Mouse (Mus musculus): ENCODE measurements around the gene Olfr218. TPM values are rescaled to one million over a fixed set of nuclear protein-coding genes. Genes with fewer than 3 reads are reported as not detected.
"Not testable (repeated sequence)": the region's sequence is repeated elsewhere in the genome, so short reads cannot be mapped to it uniquely, and the experiment has no call there.

Gene Olfr218
- polyA plus RNA-seq (2014; fragmentation: Nextera tagmentation; extraction: Ambion mirVana): not detected in 2 replicates

GRCm38 (mm10) chr1:173197508-173197907, at the start of gene Olfr218:
Gene Olfr218 (plus strand): TSS chr1:173197808.
- no peak within 1 kb of the TSS for H3K27ac ChIP-seq (replicated peaks; ENCODE audit: low read depth, low read length)
- no peak for ATAC-seq (ENCODE audit: low read depth)
- 66% methylated on average over 5 of the region's 5 CpGs for WGBS

GRCm38 (mm10) chr1:173174154-173174842, 23.3 kb upstream of the Olfr218 start:
- Histone ChIP-seq H3K4me1 (ENCODE audit: control insufficient read depth, insufficient read depth, low read length) (no peaks in the 10 kb centered on the region), H3K27me3 (replicated peaks; ENCODE audit: control insufficient read depth, insufficient read depth, low read length) (no peaks in the 10 kb centered on the region), H3K9me3 (ENCODE audit: control insufficient read depth, low read length) (no peaks in the 10 kb centered on the region), H3K36me3 (ENCODE audit: control insufficient read depth, insufficient read depth, low read length) (no peaks in the 10 kb centered on the region), H3K4me2 (ENCODE audit: low read depth, low read length) (no peak overlapping the region), H3K27ac (replicated peaks; ENCODE audit: low read depth, low read length) (no peak overlapping the region), H3K9ac (ENCODE audit: low read depth, low read length) (no peak overlapping the region), H3K4me3 (ENCODE audit: low read depth, low read length) (no peak overlapping the region)
- DNase-seq (ENCODE audit: low spot score) (no peak), ATAC-seq (ENCODE audit: low read depth) (no peak)

More at GRCm38 (mm10) chr1:173197508-173197907, at the start of gene Olfr218:
- Histone ChIP-seq H3K4me3 (ENCODE audit: low read depth, low read length) (no peak within 1 kb of the TSS), H3K36me3 (ENCODE audit: control insufficient read depth, insufficient read depth, low read length) (no peaks in the 10 kb centered on the region), H3K9me3 (ENCODE audit: control insufficient read depth, low read length) (no peaks in the 10 kb centered on the region), H3K9ac (ENCODE audit: low read depth, low read length) (no peak within 1 kb of the TSS), H3K4me2 (ENCODE audit: low read depth, low read length) (no peak within 1 kb of the TSS), H3K27me3 (replicated peaks; ENCODE audit: control insufficient read depth, insufficient read depth, low read length) (no peaks in the 10 kb centered on the region), H3K4me1 (ENCODE audit: control insufficient read depth, insufficient read depth, low read length) (no peaks in the 10 kb centered on the region)
- DNase-seq (ENCODE audit: low spot score): no peak

- ATAC-seq (ENCODE audit: low read depth): no peak
Observed at GRCm38 (mm10) chr1:173190540-173190939, 7.1 kb upstream of the Olfr218 start, which contains the start of gene Olfr1406. Gene Olfr1406 (minus strand): TSS chr1:173190640.

GRCm38 (mm10) chr1:173192059-173192458, 5.5 kb upstream of the Olfr218 start:
- H3K9ac ChIP-seq (ENCODE audit: low read depth, low read length): no peak overlapping the region
- H3K4me1 ChIP-seq (ENCODE audit: control insufficient read depth, insufficient read depth, low read length): no peaks in the 10 kb centered on the region
- H3K4me3 ChIP-seq (ENCODE audit: low read depth, low read length): no peak overlapping the region
- ATAC-seq (ENCODE audit: low read depth): no peak
- H3K36me3 ChIP-seq (ENCODE audit: control insufficient read depth, insufficient read depth, low read length): no peaks in the 10 kb centered on the region
- H3K9me3 ChIP-seq (ENCODE audit: control insufficient read depth, low read length): no peaks in the 10 kb centered on the region
- 66% methylated on average over 3 of the region's 3 CpGs for WGBS
- H3K27ac ChIP-seq (replicated peaks; ENCODE audit: low read depth, low read length): no peak overlapping the region
- DNase-seq (ENCODE audit: low spot score): no peak
- H3K4me2 ChIP-seq (ENCODE audit: low read depth, low read length): no peak overlapping the region
- no peaks in the 10 kb centered on the region for H3K27me3 ChIP-seq (replicated peaks; ENCODE audit: control insufficient read depth, insufficient read depth, low read length)

More at GRCm38 (mm10) chr1:173190540-173190939, 7.1 kb upstream of the Olfr218 start, which contains the start of gene Olfr1406:
- H3K9ac ChIP-seq (ENCODE audit: low read depth, low read length): no peak within 1 kb of the TSS
- no peak within 1 kb of the TSS for H3K4me2 ChIP-seq (ENCODE audit: low read depth, low read length)
- H3K4me1 ChIP-seq (ENCODE audit: control insufficient read depth, insufficient read depth, low read length): no peaks in the 10 kb centered on the region
- no peaks in the 10 kb centered on the region for H3K9me3 ChIP-seq (ENCODE audit: control insufficient read depth, low read length)
- H3K27me3 ChIP-seq (replicated peaks; ENCODE audit: control insufficient read depth, insufficient read depth, low read length): no peaks in the 10 kb centered on the region
- WGBS: 53% methylated on average over 3 of the region's 3 CpGs
- H3K27ac ChIP-seq (replicated peaks; ENCODE audit: low read depth, low read length): no peak within 1 kb of the TSS
- H3K4me3 ChIP-seq (ENCODE audit: low read depth, low read length): no peak within 1 kb of the TSS
- H3K36me3 ChIP-seq (ENCODE audit: control insufficient read depth, insufficient read depth, low read length): no peaks in the 10 kb centered on the region
- DNase-seq (ENCODE audit: low spot score): peak; percentile 2

GRCm38 (mm10) chr1:173196359-173196758, 1.2 kb upstream of the Olfr218 start:
- H3K4me2 ChIP-seq (ENCODE audit: low read depth, low read length): no peak overlapping the region
- no peaks in the 10 kb centered on the region for H3K36me3 ChIP-seq (ENCODE audit: control insufficient read depth, insufficient read depth, low read length)
- ATAC-seq (ENCODE audit: low read depth) (no peak), DNase-seq (ENCODE audit: low spot score) (no peak)
- no peaks in the 10 kb centered on the region for H3K4me1 ChIP-seq (ENCODE audit: control insufficient read depth, insufficient read depth, low read length)
- H3K9me3 ChIP-seq (ENCODE audit: control insufficient read depth, low read length): no peaks in the 10 kb centered on the region
- H3K9ac ChIP-seq (ENCODE audit: low read depth, low read length): no peak overlapping the region
- no peak overlapping the region for H3K4me3 ChIP-seq (ENCODE audit: low read depth, low read length)
- H3K27me3 ChIP-seq (replicated peaks; ENCODE audit: control insufficient read depth, insufficient read depth, low read length): no peaks in the 10 kb centered on the region
- H3K27ac ChIP-seq (replicated peaks; ENCODE audit: low read depth, low read length): no peak overlapping the region
- 75% methylated on average over 2 of the region's 2 CpGs for WGBS

- H3K9me3 ChIP-seq (ENCODE audit: control insufficient read depth, low read length): no peaks in the 10 kb centered on the region
- WGBS: 79% methylated on average over 5 of the region's 5 CpGs
- no peaks in the 10 kb centered on the region for H3K36me3 ChIP-seq (ENCODE audit: control insufficient read depth, insufficient read depth, low read length)
- peak; percentile 3 for DNase-seq (ENCODE audit: low spot score)
- no peak; the same call in 1 of the 2 replicates for ATAC-seq (ENCODE audit: low read depth)
- no peaks in the 10 kb centered on the region for H3K27me3 ChIP-seq (replicated peaks; ENCODE audit: control insufficient read depth, insufficient read depth, low read length)
- no peak within 1 kb of the TSS for H3K4me3 ChIP-seq (ENCODE audit: low read depth, low read length)
- no peak within 1 kb of the TSS for H3K4me2 ChIP-seq (ENCODE audit: low read depth, low read length)
- H3K27ac ChIP-seq (replicated peaks; ENCODE audit: low read depth, low read length): no peak within 1 kb of the TSS
- no peak within 1 kb of the TSS for H3K9ac ChIP-seq (ENCODE audit: low read depth, low read length)
- no peaks in the 10 kb centered on the region for H3K4me1 ChIP-seq (ENCODE audit: control insufficient read depth, insufficient read depth, low read length)
Observed at GRCm38 (mm10) chr1:173212092-173212491, 14.5 kb downstream of the Olfr218 start, which contains the start of gene Olfr1404. Gene Olfr1404 (plus strand): TSS chr1:173212392.

GRCm38 (mm10) chr1:173216481-173216880, 18.9 kb downstream of the Olfr218 start:
- Histone ChIP-seq H3K9me3 (ENCODE audit: control insufficient read depth, low read length) (no peaks in the 10 kb centered on the region), H3K4me1 (ENCODE audit: control insufficient read depth, insufficient read depth, low read length) (no peaks in the 10 kb centered on the region), H3K4me3 (ENCODE audit: low read depth, low read length) (no peak overlapping the region), H3K9ac (ENCODE audit: low read depth, low read length) (no peak overlapping the region), H3K36me3 (ENCODE audit: control insufficient read depth, insufficient read depth, low read length) (no peaks in the 10 kb centered on the region), H3K4me2 (ENCODE audit: low read depth, low read length) (no peak overlapping the region), H3K27ac (replicated peaks; ENCODE audit: low read depth, low read length) (no peak overlapping the region), H3K27me3 (replicated peaks; ENCODE audit: control insufficient read depth, insufficient read depth, low read length) (no peaks in the 10 kb centered on the region)
- ATAC-seq (ENCODE audit: low read depth) (no peak), DNase-seq (ENCODE audit: low spot score) (no peak)
- 90% methylated on average over 3 of the region's 3 CpGs for WGBS

- WGBS: 78% methylated on average over 2 of the region's 2 CpGs
- Histone ChIP-seq H3K4me2 (ENCODE audit: low read depth, low read length) (no peak within 1 kb of the TSS), H3K4me1 (ENCODE audit: control insufficient read depth, insufficient read depth, low read length) (no peaks in the 10 kb centered on the region), H3K36me3 (ENCODE audit: control insufficient read depth, insufficient read depth, low read length) (no peaks in the 10 kb centered on the region), H3K9ac (ENCODE audit: low read depth, low read length) (no peak within 1 kb of the TSS), H3K27me3 (replicated peaks; ENCODE audit: control insufficient read depth, insufficient read depth, low read length) (no peaks in the 10 kb centered on the region), H3K9me3 (ENCODE audit: control insufficient read depth, low read length) (no peaks in the 10 kb centered on the region), H3K27ac (replicated peaks; ENCODE audit: low read depth, low read length) (no peak within 1 kb of the TSS), H3K4me3 (ENCODE audit: low read depth, low read length) (no peak within 1 kb of the TSS)
- ATAC-seq (ENCODE audit: low read depth) (no peak), DNase-seq (ENCODE audit: low spot score) (no peak)
Observed at GRCm38 (mm10) chr1:173227081-173227480, 29.5 kb downstream of the Olfr218 start, which contains the start of gene Fcer1a. Gene Fcer1a (minus strand): TSS chr1:173227214.

- not testable (repeated sequence) for H3K27me3 ChIP-seq (replicated peaks; ENCODE audit: control insufficient read depth, insufficient read depth, low read length); ATAC-seq (ENCODE audit: low read depth); DNase-seq (ENCODE audit: low spot score); H3K4me3 ChIP-seq (ENCODE audit: low read depth, low read length); H3K4me1 ChIP-seq (ENCODE audit: control insufficient read depth, insufficient read depth, low read length); H3K36me3 ChIP-seq (ENCODE audit: control insufficient read depth, insufficient read depth, low read length); H3K9me3 ChIP-seq (ENCODE audit: control insufficient read depth, low read length); H3K9ac ChIP-seq (ENCODE audit: low read depth, low read length); H3K27ac ChIP-seq (replicated peaks; ENCODE audit: low read depth, low read length); H3K4me2 ChIP-seq (ENCODE audit: low read depth, low read length)
- 91% methylated on average over 1 of the region's 1 CpGs for whole genome bisulfite sequencing
Observed at GRCm38 (mm10) chr1:173237004-173237403, 39.4 kb downstream of the Olfr218 start.
